Mouse (Mus musculus): ENCODE results near the gene Stab1. TPM values are rescaled to one million over a fixed set of nuclear protein-coding genes. Genes with fewer than 3 reads are reported as not detected.

The Stab1 gene
- 7.0 and 28.7 TPM in 2 replicates for polyA plus RNA-seq (2014; fragmentation: Nextera tagmentation; extraction: Ambion mirVana)

GRCm38 (mm10) chr14:31168425-31168824, at the start of gene Stab1:
Gene Stab1 (minus strand): TSS chr14:31168641.
- no peaks in the 10 kb centered on the region for H3K9me3 ChIP-seq (ENCODE audit: control insufficient read depth, low read length)
- WGBS: 45% methylated on average over 10 of the region's 10 CpGs
- no peak within 1 kb of the TSS for H3K27ac ChIP-seq (ENCODE audit: low read depth, low read length)
- no peak for ATAC-seq (ENCODE audit: low read depth)
- H3K27me3 ChIP-seq (ENCODE audit: control insufficient read depth, insufficient read depth, low read length): no peaks in the 10 kb centered on the region
- H3K4me1 ChIP-seq (ENCODE audit: control insufficient read depth, insufficient read depth, low read length): peaks cover 3% of the 10 kb centered on the region; the same call in 1 of the 2 replicates
- H3K4me2 ChIP-seq (ENCODE audit: low read depth, low read length): no peak within 1 kb of the TSS
- H3K36me3 ChIP-seq (ENCODE audit: control insufficient read depth, insufficient read depth, low read length): peaks cover 33% of the 10 kb centered on the region
- no peak within 1 kb of the TSS for H3K9ac ChIP-seq (replicated peaks; ENCODE audit: low read depth, low read length)
- H3K4me3 ChIP-seq (ENCODE audit: low read depth, low read length): no peak within 1 kb of the TSS

DNA sequence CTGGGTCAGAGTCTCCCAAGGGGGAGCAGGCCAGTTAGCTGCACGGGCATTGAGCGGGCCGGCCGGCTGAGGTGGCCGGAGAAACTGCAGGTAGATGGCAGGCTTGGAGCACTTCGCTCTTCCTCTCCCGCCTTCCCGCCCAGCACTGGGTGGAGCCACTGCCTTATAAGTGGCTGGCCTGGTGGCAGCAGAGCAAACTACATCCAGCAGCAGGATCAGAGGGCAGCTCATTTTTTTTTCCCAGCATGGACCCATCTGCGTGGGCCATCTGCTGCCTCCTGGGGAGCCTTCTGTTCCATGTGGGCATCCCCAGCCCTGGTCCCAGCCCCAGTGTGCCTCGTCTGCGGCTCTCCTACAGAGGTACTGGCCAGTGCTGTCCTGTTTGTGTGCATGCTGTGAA, 49.2 kb upstream of the Stab1 start, which contains the start of gene Sema3g:
Sema3g (plus strand) TSS at position 195 of the 400 bp plus-strand sequence.
- Histone ChIP-seq H3K36me3 (ENCODE audit: control insufficient read depth, insufficient read depth, low read length) (no peaks in the 10 kb centered on the region), H3K4me3 (ENCODE audit: low read depth, low read length) (no peak within 1 kb of the TSS), H3K27me3 (ENCODE audit: control insufficient read depth, insufficient read depth, low read length) (no peaks in the 10 kb centered on the region), H3K4me1 (ENCODE audit: control insufficient read depth, insufficient read depth, low read length) (no peaks in the 10 kb centered on the region; the same call in 1 of the 2 replicates), H3K9me3 (ENCODE audit: control insufficient read depth, low read length) (no peaks in the 10 kb centered on the region), H3K9ac (replicated peaks; ENCODE audit: low read depth, low read length) (peak within 1 kb of the TSS; percentile 16; the same call in 1 of the 2 replicates), H3K27ac (ENCODE audit: low read depth, low read length) (no peak within 1 kb of the TSS), H3K4me2 (ENCODE audit: low read depth, low read length) (peak within 1 kb of the TSS; percentile 14; the same call in 1 of the 2 replicates)
- ATAC-seq (ENCODE audit: low read depth): peak; percentile 55; the same call in 1 of the 2 replicates
- 9% methylated on average over 11 of the region's 11 CpGs for WGBS

DNA sequence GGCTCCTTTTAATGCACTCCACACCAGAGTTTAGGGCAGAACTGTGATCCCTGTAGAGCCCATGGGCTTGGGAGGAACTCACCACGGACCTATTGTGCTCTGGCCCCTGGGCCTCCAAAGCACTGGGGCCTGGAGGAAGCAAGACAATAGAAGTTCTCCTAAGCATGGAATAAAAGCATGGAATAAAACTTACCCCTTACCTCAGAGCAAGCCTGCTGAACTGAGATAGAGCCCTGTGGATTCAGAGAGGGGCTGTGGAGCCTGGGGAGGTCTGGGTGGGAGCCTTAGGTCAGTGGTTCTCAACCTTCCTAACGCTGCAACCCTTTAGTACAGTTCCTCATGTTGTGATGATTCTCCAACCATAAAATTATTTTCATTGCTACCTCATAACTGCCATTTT, 48.4 kb upstream of the Stab1 start, which contains the start of gene Nisch:
Nisch (minus strand) TSS at position 101 of the 400 bp plus-strand sequence.
- ATAC-seq (ENCODE audit: low read depth): no peak
- no peaks in the 10 kb centered on the region for H3K9me3 ChIP-seq (ENCODE audit: control insufficient read depth, low read length)
- no peaks in the 10 kb centered on the region for H3K36me3 ChIP-seq (ENCODE audit: control insufficient read depth, insufficient read depth, low read length)
- WGBS: 52% methylated on average over 2 of the region's 2 CpGs
- H3K4me3 ChIP-seq (ENCODE audit: low read depth, low read length): no peak within 1 kb of the TSS
- no peak within 1 kb of the TSS for H3K27ac ChIP-seq (ENCODE audit: low read depth, low read length)
- H3K27me3 ChIP-seq (ENCODE audit: control insufficient read depth, insufficient read depth, low read length): no peaks in the 10 kb centered on the region
- no peaks in the 10 kb centered on the region; the same call in 1 of the 2 replicates for H3K4me1 ChIP-seq (ENCODE audit: control insufficient read depth, insufficient read depth, low read length)
- peak within 1 kb of the TSS; percentile 16; the same call in 1 of the 2 replicates for H3K9ac ChIP-seq (replicated peaks; ENCODE audit: low read depth, low read length)
- H3K4me2 ChIP-seq (ENCODE audit: low read depth, low read length): peak within 1 kb of the TSS; percentile 14; the same call in 1 of the 2 replicates

DNA sequence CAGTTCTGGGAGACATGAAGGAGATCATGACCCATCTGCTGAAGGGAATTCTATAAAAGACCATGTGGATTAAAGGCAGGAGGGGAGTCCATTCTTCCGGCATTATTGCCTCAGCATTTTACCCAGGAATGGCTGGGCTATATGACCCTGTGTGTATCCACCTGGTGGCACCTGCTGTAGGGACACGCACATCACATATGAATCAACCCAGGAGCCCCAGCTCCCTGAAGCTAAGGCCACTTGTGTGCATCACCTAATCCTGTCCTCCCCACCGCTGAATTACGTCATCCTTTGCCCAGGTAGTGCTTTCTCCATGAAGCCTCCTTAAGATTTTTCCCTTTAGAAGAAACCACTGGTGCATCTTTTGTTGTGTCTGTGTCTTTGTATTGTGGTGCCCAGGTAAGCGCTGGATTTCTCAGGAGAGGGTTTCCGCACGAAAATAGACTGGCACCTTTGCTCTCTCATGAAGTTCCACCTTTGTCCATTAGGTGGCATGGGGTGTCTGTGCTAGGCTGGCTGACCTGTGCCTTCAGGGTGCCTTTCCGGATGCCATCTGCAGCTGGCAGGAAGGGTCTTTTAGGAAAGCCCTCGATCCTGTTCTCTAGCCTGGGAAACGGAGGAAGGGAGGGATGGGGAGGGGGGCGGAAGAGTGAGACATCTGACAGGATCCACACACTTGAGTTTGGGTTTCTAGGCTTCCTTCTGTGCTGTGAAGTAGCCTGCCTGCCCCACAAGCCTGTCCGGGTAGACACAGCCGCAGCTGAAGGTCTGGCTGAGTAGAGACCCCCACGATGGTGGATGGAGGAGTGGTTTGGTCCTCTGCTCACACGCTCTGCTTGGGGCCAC, 46.9 kb upstream of the Stab1 start:
- Histone ChIP-seq H3K27ac (ENCODE audit: low read depth, low read length) (no peak overlapping the region), H3K9ac (replicated peaks; ENCODE audit: low read depth, low read length) (no peak overlapping the region), H3K36me3 (ENCODE audit: control insufficient read depth, insufficient read depth, low read length) (no peaks in the 10 kb centered on the region), H3K9me3 (ENCODE audit: control insufficient read depth, low read length) (no peaks in the 10 kb centered on the region), H3K4me3 (ENCODE audit: low read depth, low read length) (no peak overlapping the region), H3K4me1 (ENCODE audit: control insufficient read depth, insufficient read depth, low read length) (no peaks in the 10 kb centered on the region; the same call in 1 of the 2 replicates), H3K27me3 (ENCODE audit: control insufficient read depth, insufficient read depth, low read length) (no peaks in the 10 kb centered on the region), H3K4me2 (ENCODE audit: low read depth, low read length) (no peak overlapping the region)
- peak; percentile 75 for ATAC-seq (ENCODE audit: low read depth)
- WGBS: 33% methylated on average over 15 of the region's 15 CpGs

DNA sequence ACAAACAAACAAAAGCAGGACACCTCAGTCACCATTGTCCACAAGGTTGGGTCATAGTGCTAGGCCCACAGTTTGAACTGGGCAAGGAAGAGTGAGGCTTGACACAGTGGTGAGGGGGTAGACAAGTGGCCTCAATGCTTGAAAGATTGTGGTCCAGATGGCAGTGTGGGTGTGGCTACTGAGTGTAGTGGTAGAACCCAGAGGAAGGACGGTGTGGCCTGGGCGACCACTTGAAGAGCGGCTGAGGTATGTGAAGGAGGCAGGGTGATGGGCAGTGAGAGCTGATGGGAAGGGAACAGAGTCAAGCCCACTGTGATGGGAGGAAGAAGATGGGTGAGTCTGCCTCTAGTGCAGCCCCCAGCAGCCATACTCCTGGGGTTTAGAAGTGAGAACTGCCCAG, 46.2 kb upstream of the Stab1 start:
- H3K4me1 ChIP-seq (ENCODE audit: control insufficient read depth, insufficient read depth, low read length): no peaks in the 10 kb centered on the region; the same call in 1 of the 2 replicates
- no peaks in the 10 kb centered on the region for H3K9me3 ChIP-seq (ENCODE audit: control insufficient read depth, low read length)
- no peak overlapping the region for H3K27ac ChIP-seq (ENCODE audit: low read depth, low read length)
- H3K36me3 ChIP-seq (ENCODE audit: control insufficient read depth, insufficient read depth, low read length): no peaks in the 10 kb centered on the region
- H3K4me2 ChIP-seq (ENCODE audit: low read depth, low read length): no peak overlapping the region
- H3K9ac ChIP-seq (replicated peaks; ENCODE audit: low read depth, low read length): no peak overlapping the region
- ATAC-seq (ENCODE audit: low read depth): no peak
- no peak overlapping the region for H3K4me3 ChIP-seq (ENCODE audit: low read depth, low read length)
- 94% methylated on average over 3 of the region's 3 CpGs for WGBS
- H3K27me3 ChIP-seq (ENCODE audit: control insufficient read depth, insufficient read depth, low read length): no peaks in the 10 kb centered on the region

DNA sequence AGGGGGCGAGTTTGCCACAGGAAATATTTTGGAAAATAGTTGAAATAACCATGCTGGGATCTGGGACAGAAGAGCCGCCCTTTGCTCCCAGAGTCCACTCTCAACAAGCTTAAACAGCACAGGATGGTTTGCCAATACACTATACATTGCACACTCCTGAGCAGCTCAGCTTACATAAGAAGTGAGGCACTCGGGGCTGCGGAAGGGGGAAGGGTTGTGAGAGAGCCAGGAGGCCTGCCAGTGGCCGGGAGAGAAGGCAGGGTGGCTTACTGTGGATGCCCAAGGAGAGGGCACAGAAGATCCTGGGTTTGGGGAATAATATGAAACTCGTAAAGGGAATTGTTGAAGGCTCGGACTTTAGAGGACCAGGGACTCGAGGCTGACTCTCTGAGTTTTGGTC, 45.4 kb upstream of the Stab1 start:
- H3K4me2 ChIP-seq (ENCODE audit: low read depth, low read length): no peak overlapping the region
- H3K9me3 ChIP-seq (ENCODE audit: control insufficient read depth, low read length): no peaks in the 10 kb centered on the region
- H3K36me3 ChIP-seq (ENCODE audit: control insufficient read depth, insufficient read depth, low read length): no peaks in the 10 kb centered on the region
- WGBS: 71% methylated on average over 8 of the region's 8 CpGs
- H3K9ac ChIP-seq (replicated peaks; ENCODE audit: low read depth, low read length): no peak overlapping the region
- no peaks in the 10 kb centered on the region; the same call in 1 of the 2 replicates for H3K4me1 ChIP-seq (ENCODE audit: control insufficient read depth, insufficient read depth, low read length)
- H3K4me3 ChIP-seq (ENCODE audit: low read depth, low read length): no peak overlapping the region
- ATAC-seq (ENCODE audit: low read depth): no peak
- no peaks in the 10 kb centered on the region for H3K27me3 ChIP-seq (ENCODE audit: control insufficient read depth, insufficient read depth, low read length)
- no peak overlapping the region for H3K27ac ChIP-seq (ENCODE audit: low read depth, low read length)

DNA sequence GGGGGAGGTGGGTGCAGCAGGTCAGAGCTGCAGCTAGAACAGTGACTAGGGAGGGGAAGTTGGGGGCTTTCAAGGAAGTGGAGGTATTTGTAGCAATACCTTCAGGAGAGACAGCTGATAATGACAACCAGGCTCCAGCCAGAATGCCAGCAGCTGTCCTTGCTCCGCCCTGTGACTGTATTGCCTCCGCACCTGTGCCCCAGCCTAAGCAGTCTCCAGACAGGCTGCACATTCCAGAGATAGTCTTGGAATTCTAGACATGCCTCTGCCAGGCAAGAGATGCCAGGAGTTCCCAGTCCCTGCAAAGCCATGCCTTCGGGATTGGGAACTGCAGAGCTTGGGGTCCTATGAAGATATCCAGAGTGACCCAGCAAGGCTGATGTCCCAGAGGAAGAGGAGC, 44.1 kb upstream of the Stab1 start:
- H3K27ac ChIP-seq (ENCODE audit: low read depth, low read length): no peak overlapping the region
- H3K9ac ChIP-seq (replicated peaks; ENCODE audit: low read depth, low read length): no peak overlapping the region
- no peak overlapping the region for H3K4me2 ChIP-seq (ENCODE audit: low read depth, low read length)
- H3K27me3 ChIP-seq (ENCODE audit: control insufficient read depth, insufficient read depth, low read length): no peaks in the 10 kb centered on the region
- WGBS: 98% methylated on average over 3 of the region's 3 CpGs
- H3K36me3 ChIP-seq (ENCODE audit: control insufficient read depth, insufficient read depth, low read length): no peaks in the 10 kb centered on the region
- H3K9me3 ChIP-seq (ENCODE audit: control insufficient read depth, low read length): no peaks in the 10 kb centered on the region
- H3K4me1 ChIP-seq (ENCODE audit: control insufficient read depth, insufficient read depth, low read length): no peaks in the 10 kb centered on the region; the same call in 1 of the 2 replicates
- no peak overlapping the region for H3K4me3 ChIP-seq (ENCODE audit: low read depth, low read length)
- no peak for ATAC-seq (ENCODE audit: low read depth)

DNA sequence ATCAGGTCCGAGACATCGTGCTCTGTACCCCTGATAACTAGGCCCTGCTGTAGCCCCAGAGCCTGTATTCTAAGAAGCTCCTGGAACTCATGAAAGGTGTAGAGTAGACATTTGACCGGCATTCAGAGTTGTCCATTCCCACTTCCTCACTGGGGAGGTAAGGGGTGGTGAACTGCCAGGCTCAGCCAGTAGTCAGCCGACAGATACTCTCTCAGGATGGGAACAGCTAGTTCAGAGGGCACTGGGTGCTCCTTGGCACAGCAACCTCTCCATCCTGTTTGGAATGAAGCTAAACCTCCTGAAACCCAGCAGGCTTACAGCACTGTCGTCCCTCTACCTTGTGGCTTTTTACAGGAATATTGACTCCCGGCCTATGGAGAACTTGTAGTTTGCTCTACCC, 43.4 kb upstream of the Stab1 start:
- no peaks in the 10 kb centered on the region for H3K36me3 ChIP-seq (ENCODE audit: control insufficient read depth, insufficient read depth, low read length)
- no peak overlapping the region for H3K4me3 ChIP-seq (ENCODE audit: low read depth, low read length)
- no peak overlapping the region for H3K9ac ChIP-seq (replicated peaks; ENCODE audit: low read depth, low read length)
- H3K27me3 ChIP-seq (ENCODE audit: control insufficient read depth, insufficient read depth, low read length): no peaks in the 10 kb centered on the region
- ATAC-seq (ENCODE audit: low read depth): no peak
- no peaks in the 10 kb centered on the region for H3K9me3 ChIP-seq (ENCODE audit: control insufficient read depth, low read length)
- no peak overlapping the region for H3K27ac ChIP-seq (ENCODE audit: low read depth, low read length)
- H3K4me1 ChIP-seq (ENCODE audit: control insufficient read depth, insufficient read depth, low read length): 0 out of 2 replicates have a peak, but pooled peaks cover 4% of the 10 kb centered on the region
- 91% methylated on average over 6 of the region's 6 CpGs for WGBS
- no peak overlapping the region for H3K4me2 ChIP-seq (ENCODE audit: low read depth, low read length)

DNA sequence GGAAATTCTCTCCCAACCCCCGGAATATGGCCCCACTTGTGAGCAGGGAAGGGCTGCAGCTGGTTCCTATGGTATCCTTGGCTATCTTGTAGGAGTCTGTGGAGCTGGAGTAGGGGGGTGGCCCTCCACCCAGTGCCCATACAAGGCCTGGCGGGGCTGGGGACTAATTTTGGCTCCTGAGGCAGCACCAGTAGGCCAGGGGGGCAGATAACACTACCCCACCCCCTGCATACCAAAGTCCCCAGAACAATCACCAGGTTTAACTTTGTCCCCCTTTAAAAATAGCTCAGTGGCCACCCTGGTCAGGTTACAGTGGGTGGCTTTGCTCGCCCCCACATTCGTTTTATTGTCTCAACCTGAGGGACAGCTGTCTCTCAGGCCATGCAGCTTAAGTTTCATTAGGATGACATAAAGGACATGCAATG, 40.7 kb upstream of the Stab1 start:
- Histone ChIP-seq H3K9me3 (ENCODE audit: control insufficient read depth, low read length) (no peaks in the 10 kb centered on the region), H3K27me3 (ENCODE audit: control insufficient read depth, insufficient read depth, low read length) (no peaks in the 10 kb centered on the region), H3K4me3 (ENCODE audit: low read depth, low read length) (no peak overlapping the region), H3K9ac (replicated peaks; ENCODE audit: low read depth, low read length) (no peak overlapping the region), H3K4me1 (ENCODE audit: control insufficient read depth, insufficient read depth, low read length) (peaks cover 15% of the 10 kb centered on the region; the same call in 1 of the 2 replicates), H3K27ac (ENCODE audit: low read depth, low read length) (no peak overlapping the region), H3K4me2 (ENCODE audit: low read depth, low read length) (no peak overlapping the region), H3K36me3 (ENCODE audit: control insufficient read depth, insufficient read depth, low read length) (peaks cover 3% of the 10 kb centered on the region; the same call in 1 of the 2 replicates)
- WGBS: 88% methylated on average over 4 of the region's 4 CpGs
- no peak for ATAC-seq (ENCODE audit: low read depth)

Data from neural tube, embryonic 14.5 days (tissue).